Mouse (Mus musculus) forebrain, embryonic 14.5 days (tissue): ENCODE measurements at regions not wholly inside any gene's neighbourhood (a gene's known extent, or its start where the extent isn't known, plus 50 kb on each side); places are given as distances from the start of the nearest gene placed in this dataset.

Experiments used
- ATAC-seq: fragments of 200-750 bp; cut with Nextera tagmentation; 2 replicates; pipeline ENCODE4 v1.8.0; 2017; ENCODE audit warnings: mild to moderate bottlenecking, moderate library complexity
- DNase-seq: peaks from one replicate; pipeline ENCODE4 v3.0.0-alpha.2; 2015; ENCODE audit warnings: low spot score
- H3K27ac ChIP-seq: fragments of 300-500 bp; sonication (generic); 2 replicates; pipeline ENCODE4 v1.5.1; 2014; ENCODE audit warnings: low read depth, mild to moderate bottlenecking, control low read depth, low read length, moderate library complexity
- H3K27me3 ChIP-seq: fragments of 300-500 bp; sonication (generic); replicated peaks from 2 replicates; pipeline ENCODE4 v1.6.1; 2014; ENCODE audit warnings: low read length, control low read depth, mixed read lengths; ENCODE audit not compliant: control insufficient read depth, insufficient read depth
- H3K36me3 ChIP-seq: fragments of 300-500 bp; sonication (generic); 2 replicates; pipeline ENCODE4 v1.6.1; 2014; ENCODE audit warnings: low read length, control low read depth; ENCODE audit not compliant: control insufficient read depth, insufficient read depth
- H3K4me1 ChIP-seq: fragments of 300-500 bp; sonication (generic); 2 replicates; pipeline ENCODE4 v1.6.1; 2014; ENCODE audit warnings: antibody characterized with exemption, low read length, control low read depth; ENCODE audit not compliant: control insufficient read depth, insufficient read depth
- H3K4me2 ChIP-seq: fragments of 300-500 bp; sonication (generic); 2 replicates; pipeline ENCODE4 v1.6.1; 2014; ENCODE audit warnings: mild to moderate bottlenecking, control low read depth, low read length
- H3K4me3 ChIP-seq: fragments of 300-500 bp; sonication (generic); 2 replicates; pipeline ENCODE4 v1.5.1; 2014; ENCODE audit warnings: low read depth, low read length, control low read depth
- H3K9ac ChIP-seq: fragments of 300-500 bp; sonication (generic); 2 replicates; pipeline ENCODE4 v1.6.1; 2014; ENCODE audit warnings: mild to moderate bottlenecking, low read length, control low read depth, moderate library complexity
- H3K9me3 ChIP-seq: fragments of 300-500 bp; sonication (generic); replicated peaks from 2 replicates; pipeline ENCODE4 v1.6.1; 2016; ENCODE audit warnings: low read length, control low read depth, mixed read lengths; ENCODE audit not compliant: control insufficient read depth
- WGBS: fragments of 180-500 bp; shearing (Covaris S2); extraction: QIAGEN DNeasy Blood & Tissue Kit; methylation state at CpG from one replicate; pipeline ENCODE4 v1.1.7; 2014; 5-methylcytosine and 5-hydroxymethylcytosine counted together

GRCm38 (mm10) chr14:60486278-60486935 is 113.3 kb downstream of the Amer2 start:
- Histone ChIP-seq H3K27ac (no peak overlapping the region), H3K4me1 (peaks cover 5% of the 10 kb centered on the region), H3K4me2 (peak overlapping the region; percentile 92), H3K27me3 (no peaks in the 10 kb centered on the region), H3K9me3 (no peaks in the 10 kb centered on the region), H3K4me3 (no peak overlapping the region), H3K36me3 (no peaks in the 10 kb centered on the region), H3K9ac (no peak overlapping the region)
- peak; percentile 49; the same call in 1 of the 2 replicates for ATAC-seq
- WGBS, result 2% methylated on average over 9 of the region's 9 CpGs
- peak; percentile 24 for DNase-seq

DNA sequence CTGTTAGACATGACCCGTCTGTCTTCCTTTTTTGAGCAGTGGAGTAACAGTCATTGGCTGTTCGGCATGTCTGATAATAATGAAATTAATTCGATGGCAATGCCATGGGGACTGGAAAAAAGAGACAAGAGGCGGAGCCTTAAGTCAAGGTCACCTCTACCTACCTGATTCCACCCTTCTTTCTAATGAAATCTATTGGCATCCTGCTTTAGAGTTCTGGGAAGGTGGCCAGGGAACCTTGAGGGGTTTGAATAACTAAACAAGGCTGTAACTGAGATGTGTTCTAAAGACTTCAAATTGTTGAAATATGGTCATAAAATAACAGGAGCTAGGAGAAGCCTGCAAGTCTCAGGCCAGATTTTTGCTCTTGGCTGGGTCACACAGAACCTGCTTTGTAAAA is 116.1 kb downstream of the Amer2 start:
- Histone ChIP-seq H3K27ac (no peak overlapping the region), H3K9me3 (no peaks in the 10 kb centered on the region), H3K36me3 (no peaks in the 10 kb centered on the region), H3K4me1 (peaks cover 5% of the 10 kb centered on the region), H3K27me3 (no peaks in the 10 kb centered on the region), H3K9ac (no peak overlapping the region), H3K4me3 (no peak overlapping the region), H3K4me2 (no peak overlapping the region)
- 90% methylated on average over 4 of the region's 4 CpGs for WGBS
- ATAC-seq (no peak), DNase-seq (no peak)

DNA sequence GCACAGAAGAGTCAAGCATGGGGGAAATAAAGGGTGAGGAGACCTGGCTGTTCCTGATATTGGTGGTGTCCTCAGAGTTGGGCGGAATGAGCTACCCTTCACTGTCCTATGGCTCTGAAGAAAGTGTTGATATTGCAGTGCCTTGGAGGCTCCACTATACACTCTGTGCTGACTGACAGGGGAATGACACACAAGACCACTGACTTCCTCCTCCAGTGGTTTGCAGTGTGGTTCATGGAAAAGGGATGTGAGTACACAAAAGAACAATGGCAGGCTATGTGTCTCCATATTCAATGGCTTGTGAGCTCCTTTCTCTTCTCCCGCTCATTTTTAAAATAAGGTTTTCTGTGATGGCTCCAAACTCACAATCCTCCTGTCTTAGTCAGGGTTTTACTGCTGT is 117.8 kb downstream of the Amer2 start:
- peaks cover 2% of the 10 kb centered on the region; the same call in 1 of the 2 replicates for H3K4me1 ChIP-seq
- H3K36me3 ChIP-seq, result no peaks in the 10 kb centered on the region
- no peak for DNase-seq
- 96% methylated on average over 2 of the region's 2 CpGs for WGBS
- H3K27me3 ChIP-seq, result no peaks in the 10 kb centered on the region
- no peak for ATAC-seq
- no peak overlapping the region for H3K4me3 ChIP-seq
- H3K27ac ChIP-seq, result no peak overlapping the region
- no peak overlapping the region for H3K9ac ChIP-seq
- no peak overlapping the region for H3K4me2 ChIP-seq
- H3K9me3 ChIP-seq, result no peaks in the 10 kb centered on the region

DNA sequence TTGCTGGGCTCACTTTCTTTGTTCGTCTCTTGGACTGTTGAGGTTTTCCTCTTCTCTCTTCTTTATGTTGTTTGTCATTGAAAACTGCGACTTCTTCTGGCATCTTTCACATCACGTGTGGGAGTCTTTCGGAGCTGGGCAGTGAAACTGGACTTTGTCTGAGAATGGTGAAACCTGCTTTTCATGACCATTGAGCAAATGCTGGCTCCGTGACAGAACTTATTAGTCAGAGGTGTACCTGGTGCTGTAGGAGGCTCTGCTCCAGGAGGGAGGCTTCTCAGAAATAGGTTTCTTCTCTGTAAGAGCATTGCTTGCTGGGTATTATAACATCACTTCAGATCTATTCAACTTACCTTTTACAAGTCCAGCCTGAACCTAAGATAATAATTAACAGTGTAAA is 122.4 kb downstream of the Amer2 start:
- Histone ChIP-seq H3K27me3 (no peaks in the 10 kb centered on the region), H3K4me3 (no peak overlapping the region), H3K9ac (no peak overlapping the region), H3K9me3 (no peaks in the 10 kb centered on the region), H3K36me3 (no peaks in the 10 kb centered on the region), H3K4me2 (no peak overlapping the region), H3K4me1 (no peaks in the 10 kb centered on the region), H3K27ac (no peak overlapping the region)
- DNase-seq, result no peak
- no peak for ATAC-seq
- 89% methylated on average over 5 of the region's 5 CpGs for WGBS

GRCm38 (mm10) chr14:60502552-60502951 is 129.5 kb downstream of the Amer2 start:
- peak; percentile 16 for DNase-seq
- no peak overlapping the region for H3K27ac ChIP-seq

DNA sequence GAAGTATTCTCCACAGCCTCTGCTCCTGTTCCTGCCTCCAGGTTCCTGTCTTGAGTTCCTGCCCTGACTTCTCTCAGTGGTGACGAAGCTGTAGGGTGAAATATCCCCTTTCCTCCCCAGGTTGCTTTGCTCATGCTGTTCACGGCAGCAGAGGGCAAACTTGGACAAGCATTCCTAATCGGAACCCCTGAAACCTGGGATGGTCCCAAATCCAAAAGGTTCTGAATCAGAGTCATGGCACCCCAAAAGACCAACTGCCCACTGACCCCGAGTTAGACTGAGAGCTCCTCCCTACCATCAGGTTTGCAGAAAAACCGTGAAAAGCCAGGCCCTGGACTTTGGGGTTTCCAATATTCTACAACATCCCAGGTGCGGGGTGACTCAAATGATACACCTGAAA is 128.7 kb upstream of the Spata13 start:
- Histone ChIP-seq H3K4me3 (no peak overlapping the region), H3K9me3 (no peaks in the 10 kb centered on the region), H3K27ac (no peak overlapping the region), H3K27me3 (no peaks in the 10 kb centered on the region; the same call in 1 of the 2 replicates), H3K9ac (no peak overlapping the region), H3K4me1 (no peaks in the 10 kb centered on the region), H3K36me3 (no peaks in the 10 kb centered on the region), H3K4me2 (no peak overlapping the region)
- WGBS, result 87% methylated on average over 6 of the region's 6 CpGs
- DNase-seq, result no peak
- no peak for ATAC-seq

More at GRCm38 (mm10) chr14:60502552-60502951, 129.5 kb downstream of the Amer2 start:
- Histone ChIP-seq H3K27me3 (no peaks in the 10 kb centered on the region; the same call in 1 of the 2 replicates), H3K4me2 (no peak overlapping the region), H3K4me1 (no peaks in the 10 kb centered on the region), H3K36me3 (no peaks in the 10 kb centered on the region), H3K9ac (no peak overlapping the region), H3K4me3 (no peak overlapping the region), H3K9me3 (no peaks in the 10 kb centered on the region)
- ATAC-seq, result no peak
- 73% methylated on average over 6 of the region's 6 CpGs for WGBS

DNA sequence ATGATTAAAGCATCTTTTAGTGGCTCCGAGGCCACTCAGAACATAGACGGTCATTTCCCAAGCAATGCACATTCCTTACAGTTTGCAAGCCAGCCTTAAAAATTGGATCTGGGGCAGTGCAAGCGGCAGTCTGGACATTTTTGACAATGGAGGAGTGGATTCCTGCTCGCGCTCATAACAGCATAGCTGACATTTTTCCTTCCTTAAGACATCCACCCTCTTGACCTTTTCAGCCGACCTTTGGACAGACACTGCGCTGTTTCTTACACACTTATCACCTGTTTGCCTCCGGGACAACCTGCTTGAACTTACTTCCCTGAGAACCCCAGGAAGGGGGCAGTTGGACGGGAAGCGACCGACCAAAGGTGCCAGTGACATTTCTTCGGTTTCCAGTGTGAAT is 127.5 kb upstream of the Spata13 start:
- Histone ChIP-seq H3K4me2 (no peak overlapping the region), H3K4me3 (no peak overlapping the region), H3K27me3 (no peaks in the 10 kb centered on the region; the same call in 1 of the 2 replicates), H3K27ac (no peak overlapping the region), H3K4me1 (no peaks in the 10 kb centered on the region), H3K36me3 (no peaks in the 10 kb centered on the region), H3K9ac (no peak overlapping the region), H3K9me3 (no peaks in the 10 kb centered on the region)
- ATAC-seq (no peak), DNase-seq (no peak)
- WGBS, result 88% methylated on average over 12 of the region's 12 CpGs

DNA sequence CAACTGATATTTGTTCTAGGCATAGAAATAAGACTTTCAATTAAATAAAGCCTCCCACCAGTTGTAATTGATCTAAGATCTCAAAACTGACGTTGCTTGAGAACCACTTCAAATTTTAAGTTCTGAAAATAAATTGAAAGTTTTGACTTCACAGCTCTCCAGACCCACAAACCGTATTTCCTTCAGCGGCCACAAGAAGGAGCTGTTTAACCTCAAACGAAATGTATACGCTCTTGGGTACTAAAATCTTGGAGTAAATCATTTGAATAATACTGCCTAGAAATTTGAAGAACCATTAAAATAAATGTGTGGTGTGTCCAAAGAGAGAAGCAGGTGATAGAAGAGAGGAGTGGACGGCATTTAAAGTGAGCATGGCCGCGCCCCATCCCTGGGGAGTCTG is 120.2 kb upstream of the Spata13 start:
- H3K27ac ChIP-seq, result no peak overlapping the region
- no peak overlapping the region for H3K4me2 ChIP-seq
- DNase-seq, result peak; percentile 81
- ATAC-seq, result 0 out of 2 replicates have a peak, but pooled peaks have one; percentile 26
- no peaks in the 10 kb centered on the region for H3K36me3 ChIP-seq
- H3K9me3 ChIP-seq, result no peaks in the 10 kb centered on the region
- WGBS, result 28% methylated on average over 8 of the region's 8 CpGs
- no peaks in the 10 kb centered on the region for H3K27me3 ChIP-seq
- H3K9ac ChIP-seq, result no peak overlapping the region
- H3K4me3 ChIP-seq, result no peak overlapping the region
- no peaks in the 10 kb centered on the region for H3K4me1 ChIP-seq

DNA sequence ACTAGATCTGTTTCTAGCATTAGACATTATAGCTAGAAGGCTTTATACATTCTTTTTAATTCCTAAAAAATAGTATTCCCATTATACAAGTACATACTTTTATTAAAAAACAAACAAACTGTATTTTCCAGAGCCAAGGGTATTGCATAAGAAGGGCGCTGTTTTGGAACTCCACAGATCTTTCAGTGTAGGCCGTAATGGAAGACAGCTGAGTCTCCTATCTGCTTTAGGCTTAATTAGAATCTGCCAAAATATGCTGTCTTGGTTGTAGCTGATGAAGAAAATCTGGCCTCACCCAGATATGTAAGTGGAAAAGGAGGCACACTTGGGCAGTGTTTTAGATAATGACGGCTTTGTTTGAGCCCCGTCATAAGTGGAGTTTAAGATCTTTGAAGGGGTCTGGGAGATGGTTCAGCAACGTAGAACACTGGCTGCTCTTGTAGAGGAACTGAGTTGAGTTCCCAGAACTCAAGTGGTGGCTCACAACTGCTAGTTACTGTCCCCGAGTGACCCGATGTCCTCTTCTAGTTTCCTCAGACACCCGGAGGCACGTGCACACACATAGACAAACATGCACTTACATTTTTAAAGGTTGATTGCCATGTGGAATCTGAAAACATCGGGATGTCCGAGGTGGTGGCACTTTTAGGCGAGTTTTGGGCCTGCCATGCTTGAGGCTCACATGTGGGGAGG is 118.6 kb upstream of the Spata13 start:
- no peak overlapping the region for H3K4me3 ChIP-seq
- no peaks in the 10 kb centered on the region for H3K36me3 ChIP-seq
- DNase-seq (no peak), ATAC-seq (no peak)
- H3K4me2 ChIP-seq, result no peak overlapping the region
- WGBS, result 87% methylated on average over 12 of the region's 12 CpGs
- H3K9ac ChIP-seq, result no peak overlapping the region
- no peak overlapping the region for H3K27ac ChIP-seq
- H3K27me3 ChIP-seq, result no peaks in the 10 kb centered on the region
- H3K4me1 ChIP-seq, result no peaks in the 10 kb centered on the region
- H3K9me3 ChIP-seq, result no peaks in the 10 kb centered on the region
